Mouse (Mus musculus): ENCODE data around the gene Cox7a2l. TPM values are rescaled to one million over a fixed set of nuclear protein-coding genes. Genes with fewer than 3 reads are reported as not detected.

Cox7a2l gene
- total RNA-seq, 2 experiments from 2014 or later, result 158 TPM

- intact Hi-C loops (cut with DNase I), result loop anchor here (10.0 kb wide), 1 partner anchor 182 kb away; no protein-coding TSS in a partner anchor
- no peak for DNase-seq
Measured at GRCm38 (mm10) chr17:83457271-83457670, 59.9 kb downstream of the Cox7a2l start.

- no peak for DNase-seq
- intact Hi-C loops (cut with DNase I), result loop anchor here (10.0 kb wide), 1 partner anchor 179 kb away; no protein-coding TSS in a partner anchor
Measured at GRCm38 (mm10) chr17:83453587-83453986, 63.5 kb downstream of the Cox7a2l start.

DNA sequence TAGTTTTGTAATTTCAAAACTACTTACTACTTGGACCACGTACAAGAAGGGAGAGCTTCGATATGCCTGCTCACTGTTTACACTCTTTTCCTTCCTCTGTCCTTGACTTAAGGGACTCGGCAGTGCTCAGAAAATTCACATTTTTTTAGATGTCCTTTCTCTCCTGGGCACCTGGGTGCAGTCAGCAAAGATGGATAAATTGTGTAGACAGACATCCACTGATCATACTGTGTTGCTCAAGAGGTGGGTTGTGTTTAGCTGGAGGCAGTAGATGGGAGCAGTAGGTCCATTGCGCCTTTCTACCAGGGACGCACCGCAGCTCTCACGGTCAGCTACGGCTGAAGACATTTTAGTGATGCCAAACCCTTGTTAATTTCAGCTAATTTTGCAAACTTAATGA lies 64.7 kb downstream of the Cox7a2l start:
- intact Hi-C loops (cut with DNase I), result loop anchor here (10.0 kb wide), 1 partner anchor 178 kb away; no protein-coding TSS in a partner anchor
- no peak for DNase-seq

Other genes starting within 250 kb of the Cox7a2l start
- gene Eml4, start 166.4 kb downstream of the Cox7a2l start, total RNA-seq (2021), result 10 to 100 TPM; 44.9 to 47.8 TPM
- gene Kcng3, start 114.6 kb upstream of the Cox7a2l start, total RNA-seq (2021), result 1 to 10 TPM; 4.0 to 4.9 TPM
- 10 to 100 TPM; 56.0 to 61.5 TPM for gene Mta3, start 188.8 kb upstream of the Cox7a2l start, total RNA-seq (2021)

All from left cerebral cortex, postnatal 4 days (tissue).